Mouse (Mus musculus): ENCODE measurements around the gene Sec23ip.

Sec23ip gene

GRCm38 (mm10) chr7:128781846-128782245 is 37.1 kb downstream of the Sec23ip start:
- no peak for DNase-seq

GRCm38 (mm10) chr7:128790045-128790444 is 45.3 kb downstream of the Sec23ip start:
- no peak for DNase-seq

GRCm38 (mm10) chr7:128793464-128793863 is 48.7 kb downstream of the Sec23ip start:
- no peak for DNase-seq

DNA sequence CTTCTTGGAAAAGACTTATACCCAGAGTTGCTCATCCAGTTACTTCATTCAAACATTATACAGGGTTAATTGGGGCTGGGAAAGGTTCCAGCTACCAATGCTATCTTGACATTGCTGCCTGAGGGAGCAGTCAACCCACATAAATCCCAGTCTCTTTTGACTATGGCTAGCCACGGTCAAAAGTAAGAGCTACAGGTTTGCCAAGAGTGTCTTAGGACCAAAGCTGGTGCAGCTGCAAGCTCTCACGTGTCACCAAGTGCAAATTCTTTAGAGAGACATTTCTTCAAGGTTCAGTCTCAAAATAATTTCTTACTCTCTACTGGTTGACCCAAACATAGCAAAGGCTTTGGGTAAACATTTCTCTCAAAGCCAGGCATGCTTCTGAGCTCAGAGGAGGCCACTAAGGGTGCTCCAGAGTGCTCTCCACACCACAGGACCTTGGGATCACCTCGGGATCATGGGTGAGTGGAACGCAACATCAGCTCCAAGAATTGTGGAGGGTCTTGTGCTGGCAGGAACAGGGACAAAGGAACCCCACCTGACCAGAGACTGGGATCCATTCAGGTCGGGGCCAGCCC is 80.3 kb downstream of the Sec23ip start:
- no peak for DNase-seq

GRCm38 (mm10) chr7:128832455-128833081 is 87.8 kb downstream of the Sec23ip start:
- no peak for DNase-seq

GRCm38 (mm10) chr7:128833196-128833595 is 88.5 kb downstream of the Sec23ip start:
- DNase-seq = no peak
